Mouse (Mus musculus) liver, embryonic 15.5 days (tissue): ENCODE measurements around the gene Tekt4. TPM values are rescaled to one million over a fixed set of nuclear protein-coding genes. Genes with fewer than 3 reads are reported as not detected.

Source experiments
- ATAC-seq: fragments of 200-750 bp; cut with Nextera tagmentation; 2 replicates; pipeline ENCODE4 v1.8.0; 2017; ENCODE audit warnings: moderate number of reproducible peaks, mild to moderate bottlenecking, moderate library complexity; ENCODE audit not compliant: insufficient read depth
- H3K27ac ChIP-seq: fragments of 300-500 bp; sonication (generic); replicated peaks from 2 replicates; pipeline ENCODE4 v1.5.1; 2015; ENCODE audit warnings: mild to moderate bottlenecking, inconsistent platforms
- H3K27me3 ChIP-seq: fragments of 300-500 bp; sonication (generic); 2 replicates; pipeline ENCODE4 v1.6.1; 2015; ENCODE audit warnings: mild to moderate bottlenecking, inconsistent platforms
- H3K36me3 ChIP-seq: fragments of 300-500 bp; sonication (generic); replicated peaks from 2 replicates; pipeline ENCODE4 v1.6.1; 2015; ENCODE audit warnings: moderate library complexity, mild to moderate bottlenecking, inconsistent platforms
- H3K4me1 ChIP-seq: fragments of 300-500 bp; sonication (generic); replicated peaks from 2 replicates; pipeline ENCODE4 v1.6.1; 2015; ENCODE audit warnings: inconsistent platforms
- H3K4me2 ChIP-seq: fragments of 300-500 bp; sonication (generic); 2 replicates; pipeline ENCODE4 v1.6.1; 2015; ENCODE audit warnings: moderate library complexity, mild to moderate bottlenecking, inconsistent platforms
- H3K4me3 ChIP-seq: fragments of 300-500 bp; sonication (generic); replicated peaks from 2 replicates; pipeline ENCODE4 v1.5.1; 2015; ENCODE audit warnings: mild to moderate bottlenecking, inconsistent platforms
- H3K9ac ChIP-seq: fragments of 300-500 bp; sonication (generic); 2 replicates; pipeline ENCODE4 v1.6.1; 2015; ENCODE audit warnings: moderate library complexity, mild to moderate bottlenecking, inconsistent platforms
- H3K9me3 ChIP-seq: fragments of 300-500 bp; sonication (generic); replicated peaks from 2 replicates; pipeline ENCODE4 v1.6.1; 2016; ENCODE audit warnings: inconsistent platforms
- WGBS: fragments of 180-500 bp; shearing (Covaris S2); methylation state at CpG from one replicate; pipeline ENCODE4 v1.1.7; 2015; ENCODE audit warnings: mixed read lengths; ENCODE audit not compliant: insufficient replicate concordance; 5-methylcytosine and 5-hydroxymethylcytosine counted together
- polyA plus RNA-seq: library from polyadenylated mRNA; unstranded; fragments of >200 nt; fragmentation: Nextera tagmentation; extraction: Ambion mirVana; gene quantifications from 2 replicates; pipeline ENCODE4 v1.2.1, GENCODE M21; 2015

Gene Tekt4
- polyA plus RNA-seq, 1 experiment from 2014 or later = not detected

DNA sequence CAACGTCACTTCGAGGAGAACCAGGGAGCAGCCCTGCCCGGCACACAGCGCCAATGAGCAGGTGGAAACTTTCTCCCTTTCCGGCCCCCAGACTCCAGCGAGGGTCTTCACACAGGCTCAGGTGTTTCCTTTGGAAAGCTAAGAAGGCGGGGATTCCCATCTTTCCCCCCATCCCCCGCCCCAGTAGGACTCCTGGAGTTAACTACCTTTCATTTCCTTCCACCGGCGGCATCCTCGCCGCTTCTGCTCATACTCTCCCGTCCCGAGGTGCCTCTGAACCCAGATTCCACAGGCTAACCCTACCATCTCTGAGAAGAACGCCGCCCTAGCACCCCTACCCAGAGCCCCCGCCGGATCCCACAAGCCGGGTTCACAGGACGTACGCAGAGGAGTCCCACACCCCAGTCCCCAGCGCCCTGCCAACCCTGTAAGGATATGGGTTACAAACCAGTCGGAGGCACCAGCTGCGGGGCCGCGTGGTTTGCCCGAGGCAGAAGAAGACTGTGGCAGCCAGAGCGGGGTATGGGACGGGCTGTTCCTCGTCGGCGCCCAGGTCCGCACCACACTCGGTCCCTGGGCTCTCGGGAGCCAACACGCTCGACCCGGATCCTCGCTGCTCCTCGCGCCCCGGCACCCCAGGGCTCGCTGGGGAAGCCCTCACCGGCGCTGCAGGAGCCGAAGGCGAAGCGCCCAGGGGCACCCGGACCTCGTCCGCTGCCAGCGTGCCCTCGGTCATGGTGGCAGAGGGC is 21.8 kb upstream of the Tekt4 start:
- Histone ChIP-seq H3K9me3 (no peaks in the 10 kb centered on the region), H3K9ac (no peak overlapping the region), H3K4me3 (peak overlapping the region; percentile 51), H3K27me3 (peaks cover 73% of the 10 kb centered on the region), H3K4me1 (0 out of 2 replicates have a peak, but pooled peaks cover 5% of the 10 kb centered on the region), H3K4me2 (peak overlapping the region; percentile 69), H3K36me3 (no peaks in the 10 kb centered on the region), H3K27ac (no peak overlapping the region)
- 2% methylated on average over 53 of the region's 53 CpGs for WGBS
- ATAC-seq = no peak

GRCm38 (mm10) chr17:25433223-25433616 is 21.2 kb upstream of the Tekt4 start:
- no peak for ATAC-seq
- Histone ChIP-seq H3K9ac (0 out of 2 replicates have a peak overlapping the region, but pooled peaks have one; percentile 8), H3K4me3 (peak overlapping the region; percentile 51), H3K36me3 (no peaks in the 10 kb centered on the region), H3K27ac (no peak overlapping the region), H3K27me3 (peaks cover 73% of the 10 kb centered on the region), H3K4me2 (peak overlapping the region; percentile 69), H3K4me1 (0 out of 2 replicates have a peak, but pooled peaks cover 5% of the 10 kb centered on the region), H3K9me3 (no peaks in the 10 kb centered on the region)
- 3% methylated on average over 40 of the region's 40 CpGs for WGBS

DNA sequence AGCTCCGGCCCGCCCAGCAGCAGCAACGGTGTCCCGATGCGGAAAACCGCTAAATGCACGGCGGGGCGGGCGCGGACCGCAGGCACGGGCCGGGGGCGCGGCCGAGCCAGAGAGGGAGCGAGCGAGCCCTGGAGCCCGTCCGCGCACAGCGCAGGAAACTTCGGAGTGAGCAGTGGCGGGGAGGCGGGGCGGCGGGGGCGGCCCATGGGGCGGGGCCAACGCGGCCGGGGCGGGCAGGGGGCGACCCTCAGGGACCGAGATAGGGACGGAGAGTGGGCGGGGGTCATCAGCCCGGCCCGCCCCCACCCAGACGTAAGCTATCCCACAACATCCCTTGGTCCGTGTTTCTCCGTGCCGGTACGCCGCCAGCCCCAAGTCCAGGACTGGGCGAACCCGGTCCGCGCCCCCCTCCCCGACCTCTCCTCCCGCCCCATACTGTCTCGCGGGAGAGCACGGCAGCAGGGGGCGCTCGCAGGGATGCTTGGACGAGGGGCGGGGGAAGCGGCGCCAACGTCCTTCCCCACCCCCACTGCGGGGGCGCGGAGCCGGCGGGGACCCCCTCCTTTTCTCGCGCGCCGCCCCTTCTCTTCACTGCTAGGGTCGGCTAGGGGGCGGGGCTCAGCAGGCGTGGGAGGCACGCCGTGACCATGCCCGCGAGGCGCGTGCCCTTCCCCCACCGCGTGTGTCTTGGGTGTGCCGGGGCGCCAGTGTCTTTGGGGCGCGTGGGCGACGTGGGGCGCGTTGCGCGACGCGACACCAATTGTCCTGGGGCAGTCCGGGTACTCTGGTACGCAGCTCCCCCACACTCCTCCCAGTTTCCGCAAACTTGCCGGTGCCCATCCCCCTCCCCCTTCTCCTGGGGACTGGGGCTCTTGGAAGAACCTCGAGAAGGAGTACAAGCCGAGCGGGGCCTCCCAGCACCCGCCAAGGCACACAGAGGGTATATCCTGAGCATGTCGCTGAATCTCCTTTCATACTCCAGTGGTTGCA is 20.5 kb upstream of the Tekt4 start, which contains the start of gene Cacna1h:
Gene Cacna1h (minus strand): TSS at position 167 of the 990 bp plus-strand sequence.
- H3K4me2 ChIP-seq = peak within 1 kb of the TSS; percentile 69
- peaks cover 70% of the 10 kb centered on the region for H3K27me3 ChIP-seq
- WGBS = 1% methylated on average over 78 of the region's 103 CpGs
- ATAC-seq = peak; percentile 58
- 0 out of 2 replicates have a peak within 1 kb of the TSS, but pooled peaks have one; percentile 8 for H3K9ac ChIP-seq
- H3K36me3 ChIP-seq = no peaks in the 10 kb centered on the region
- H3K27ac ChIP-seq = no peak within 1 kb of the TSS
- no peaks in the 10 kb centered on the region for H3K9me3 ChIP-seq
- 0 out of 2 replicates have a peak, but pooled peaks cover 5% of the 10 kb centered on the region for H3K4me1 ChIP-seq
- peak within 1 kb of the TSS; percentile 51 for H3K4me3 ChIP-seq

GRCm38 (mm10) chr17:25441417-25441816 is 13.0 kb upstream of the Tekt4 start:
- WGBS = 47% methylated on average over 6 of the region's 6 CpGs
- Histone ChIP-seq H3K4me1 (no peaks in the 10 kb centered on the region), H3K36me3 (no peaks in the 10 kb centered on the region), H3K27ac (no peak overlapping the region), H3K9ac (no peak overlapping the region), H3K4me3 (no peak overlapping the region), H3K27me3 (no peaks in the 10 kb centered on the region; the same call in 1 of the 2 replicates), H3K9me3 (no peaks in the 10 kb centered on the region), H3K4me2 (no peak overlapping the region)
- ATAC-seq = peak; percentile 64

GRCm38 (mm10) chr17:25442889-25443288 is 11.5 kb upstream of the Tekt4 start:
- Histone ChIP-seq H3K4me2 (no peak overlapping the region), H3K4me3 (no peak overlapping the region), H3K4me1 (no peaks in the 10 kb centered on the region), H3K9ac (no peak overlapping the region), H3K9me3 (no peaks in the 10 kb centered on the region), H3K27ac (no peak overlapping the region), H3K36me3 (no peaks in the 10 kb centered on the region), H3K27me3 (peaks cover 3% of the 10 kb centered on the region; the same call in 1 of the 2 replicates)
- ATAC-seq = no peak
- 43% methylated on average over 3 of the region's 3 CpGs for WGBS

DNA sequence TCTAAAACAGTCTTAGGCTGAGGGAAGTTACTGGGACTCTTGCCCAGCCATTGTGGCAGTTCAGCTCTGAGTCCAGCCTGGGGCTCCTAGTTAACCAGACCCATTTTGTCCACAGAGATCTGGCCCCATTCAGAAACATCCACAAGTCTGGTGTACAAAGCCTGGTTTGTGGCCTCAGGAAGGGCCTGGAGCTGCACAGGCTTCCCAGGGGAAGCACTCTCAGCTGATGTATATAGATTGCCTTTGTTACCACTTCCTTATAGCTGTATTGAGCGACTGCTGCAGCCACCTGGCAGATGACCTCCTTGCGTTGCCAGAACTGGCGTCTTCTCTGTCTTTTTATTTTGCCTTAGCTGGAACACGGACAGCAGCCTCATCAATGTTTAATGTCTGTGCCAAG is 9.3 kb upstream of the Tekt4 start:
- Histone ChIP-seq H3K4me2 (no peak overlapping the region), H3K4me1 (no peaks in the 10 kb centered on the region), H3K27ac (no peak overlapping the region), H3K9me3 (no peaks in the 10 kb centered on the region), H3K27me3 (0 out of 2 replicates have a peak, but pooled peaks cover 3% of the 10 kb centered on the region), H3K36me3 (no peaks in the 10 kb centered on the region), H3K4me3 (no peak overlapping the region), H3K9ac (no peak overlapping the region)
- no peak for ATAC-seq
- WGBS = 24% methylated on average over 4 of the region's 4 CpGs

GRCm38 (mm10) chr17:25445841-25446240 is 8.6 kb upstream of the Tekt4 start:
- H3K36me3 ChIP-seq = no peaks in the 10 kb centered on the region
- no peak overlapping the region for H3K4me2 ChIP-seq
- H3K9ac ChIP-seq = no peak overlapping the region
- ATAC-seq = no peak
- no peaks in the 10 kb centered on the region for H3K9me3 ChIP-seq
- H3K4me1 ChIP-seq = no peaks in the 10 kb centered on the region
- no peak overlapping the region for H3K4me3 ChIP-seq
- 71% methylated on average over 3 of the region's 3 CpGs for WGBS
- H3K27ac ChIP-seq = no peak overlapping the region
- 0 out of 2 replicates have a peak, but pooled peaks cover 3% of the 10 kb centered on the region for H3K27me3 ChIP-seq

DNA sequence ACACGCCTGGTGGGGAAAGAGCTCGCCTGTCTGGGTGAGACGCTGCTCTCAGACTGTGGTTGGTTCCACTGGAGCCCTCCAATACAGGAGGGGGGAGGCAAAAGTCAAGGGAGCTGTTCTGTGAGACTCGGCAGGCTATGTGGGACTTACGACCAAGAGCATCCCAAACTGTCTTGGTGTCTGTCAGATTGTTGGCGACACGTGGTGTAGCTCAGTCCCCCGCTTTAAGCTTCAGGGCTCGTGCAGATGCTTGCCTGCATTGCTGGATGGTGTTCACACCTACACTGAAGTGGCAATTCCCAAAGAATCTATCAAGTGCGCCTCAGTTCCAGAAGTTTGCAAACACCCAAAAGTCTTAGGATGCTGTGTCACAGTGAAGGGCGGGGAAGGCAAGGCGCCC is 6.5 kb upstream of the Tekt4 start:
- 0 out of 2 replicates have a peak, but pooled peaks cover 3% of the 10 kb centered on the region for H3K27me3 ChIP-seq
- H3K27ac ChIP-seq = no peak overlapping the region
- H3K9me3 ChIP-seq = no peaks in the 10 kb centered on the region
- H3K36me3 ChIP-seq = no peaks in the 10 kb centered on the region
- no peak overlapping the region for H3K4me3 ChIP-seq
- WGBS = 64% methylated on average over 12 of the region's 12 CpGs
- H3K9ac ChIP-seq = no peak overlapping the region
- ATAC-seq = no peak
- H3K4me1 ChIP-seq = no peaks in the 10 kb centered on the region
- H3K4me2 ChIP-seq = no peak overlapping the region

- Histone ChIP-seq H3K36me3 (no peaks in the 10 kb centered on the region), H3K9ac (no peak overlapping the region), H3K27ac (no peak overlapping the region), H3K9me3 (no peaks in the 10 kb centered on the region), H3K27me3 (0 out of 2 replicates have a peak, but pooled peaks cover 3% of the 10 kb centered on the region), H3K4me1 (no peaks in the 10 kb centered on the region), H3K4me3 (no peak overlapping the region), H3K4me2 (no peak overlapping the region)
- 46% methylated on average over 4 of the region's 4 CpGs for WGBS
- no peak for ATAC-seq
Measured at GRCm38 (mm10) chr17:25450329-25450728, 4.1 kb upstream of the Tekt4 start.

DNA sequence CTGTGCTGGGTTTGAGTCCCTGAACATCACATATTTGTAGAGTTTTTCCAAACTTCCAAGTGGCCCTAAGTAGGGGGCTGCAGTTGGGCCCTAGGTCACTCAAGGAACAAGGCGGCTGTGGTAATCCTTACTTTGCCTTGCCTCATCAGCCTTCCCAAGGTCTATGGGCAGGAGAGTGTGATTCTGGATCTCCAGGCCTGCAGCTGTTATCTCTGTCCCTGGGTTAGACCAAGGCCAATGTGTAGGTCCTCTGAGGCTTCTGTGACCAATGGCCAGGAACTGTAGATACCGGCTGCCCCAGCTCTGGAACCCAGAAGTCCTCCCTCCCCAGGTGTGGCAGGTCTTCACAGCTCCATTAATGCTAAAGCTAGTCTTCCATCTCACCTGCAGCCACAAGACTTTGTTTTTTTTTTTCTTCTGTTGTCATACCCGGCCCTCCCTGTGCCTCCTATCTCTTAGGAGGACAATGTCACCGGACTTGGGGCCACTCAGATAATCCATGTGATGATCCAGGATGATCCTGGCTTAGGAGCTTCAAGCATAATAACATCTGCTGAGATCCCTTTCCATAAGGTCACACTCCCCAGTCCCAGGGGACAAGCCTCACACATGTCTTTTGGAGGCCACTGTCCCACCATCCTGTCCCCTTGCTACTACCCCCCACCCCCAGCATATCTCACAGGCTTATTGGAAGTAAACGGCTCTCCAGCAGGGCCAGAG is 2.0 kb upstream of the Tekt4 start:
- H3K9ac ChIP-seq = no peak overlapping the region
- H3K27me3 ChIP-seq = no peaks in the 10 kb centered on the region
- 60% methylated on average over 5 of the region's 5 CpGs for WGBS
- H3K27ac ChIP-seq = no peak overlapping the region
- no peak overlapping the region for H3K4me2 ChIP-seq
- no peaks in the 10 kb centered on the region for H3K9me3 ChIP-seq
- ATAC-seq = no peak
- no peak overlapping the region for H3K4me3 ChIP-seq
- H3K4me1 ChIP-seq = no peaks in the 10 kb centered on the region
- H3K36me3 ChIP-seq = no peaks in the 10 kb centered on the region
